Mouse (Mus musculus) kidney, postnatal 10 days (tissue): ENCODE data around the gene Bpifa5.
"Not testable (repeated sequence)": the region's sequence is repeated elsewhere in the genome, so short reads cannot be mapped to it uniquely, and the experiment has no call there.

ENCODE experiments used
- DNase-seq: peaks from one replicate; pipeline ENCODE4 v3.0.0; 2021; ENCODE audit warnings: mixed read lengths

The Bpifa5 gene

GRCm38 (mm10) chr2:154162307-154162706 is at the start of gene Bpifa5:
Gene Bpifa5, plus strand, starts transcription at chr2:154162607.
- no peak for DNase-seq

DNA sequence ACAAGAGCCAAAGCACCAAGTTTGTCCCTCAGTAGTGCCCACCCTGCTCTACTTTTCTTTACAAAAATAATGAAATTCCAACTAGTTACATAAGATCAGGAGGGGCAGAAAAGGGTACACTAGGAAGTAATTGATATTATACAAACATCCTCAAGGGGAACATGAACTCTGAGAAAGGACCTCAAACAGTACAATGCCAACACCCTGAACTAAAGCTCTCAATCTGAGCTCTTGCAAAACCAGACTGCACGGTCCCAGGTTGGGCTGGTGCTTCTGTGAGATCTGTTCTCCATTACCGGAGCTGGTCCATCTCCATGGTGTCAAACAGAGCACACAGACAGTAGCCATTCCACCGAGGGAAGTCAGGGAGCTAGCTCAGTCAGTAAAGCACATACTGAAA is 45.0 kb upstream of the Bpifa5 start:
- DNase-seq = no peak

DNA sequence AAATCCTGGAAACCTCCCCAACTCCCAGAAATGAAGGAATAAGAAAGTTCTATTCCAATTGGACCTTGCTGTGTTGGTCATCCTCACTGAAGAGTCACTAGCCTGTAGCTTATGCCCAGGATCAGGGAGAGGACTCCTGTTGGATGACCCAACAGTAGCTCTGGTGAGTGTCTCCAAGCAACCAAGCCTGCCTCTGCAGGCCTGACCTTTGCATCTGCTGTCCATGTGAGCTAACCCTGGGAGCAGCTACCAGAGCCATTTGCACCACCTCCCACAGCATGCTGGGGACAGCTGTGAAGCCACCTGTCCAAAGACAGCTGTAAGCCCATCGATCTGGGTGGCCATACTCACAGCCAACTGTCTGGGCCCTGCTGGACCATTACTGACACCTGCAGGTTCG is 32.3 kb upstream of the Bpifa5 start, which contains the start of gene Bpifa3:
Gene Bpifa3 (plus strand): TSS at position 217 of the 400 bp plus-strand sequence.
- DNase-seq = no peak

DNA sequence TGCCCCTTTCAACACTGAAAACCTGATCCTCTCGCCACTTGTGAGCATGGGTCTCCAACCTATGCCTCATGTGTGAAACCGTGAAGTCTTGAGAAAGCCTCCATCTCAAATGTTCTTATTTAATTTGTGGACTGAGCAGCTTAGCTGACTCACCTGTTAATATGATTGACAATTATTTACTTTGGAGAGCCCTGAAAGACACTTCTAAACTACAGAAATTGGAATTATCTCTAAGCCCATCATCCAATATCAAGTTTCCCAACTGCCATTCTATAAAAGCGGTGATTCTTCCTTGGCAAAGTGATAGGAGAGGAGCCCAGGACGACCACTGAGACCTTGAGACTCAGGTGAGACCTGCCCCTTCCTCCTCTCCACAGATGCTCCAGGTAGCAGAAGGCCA is 19.8 kb upstream of the Bpifa5 start, which contains the start of gene Bpifa1:
Gene Bpifa1 (plus strand): TSS at position 301 of the 400 bp plus-strand sequence.
- no peak for DNase-seq

DNA sequence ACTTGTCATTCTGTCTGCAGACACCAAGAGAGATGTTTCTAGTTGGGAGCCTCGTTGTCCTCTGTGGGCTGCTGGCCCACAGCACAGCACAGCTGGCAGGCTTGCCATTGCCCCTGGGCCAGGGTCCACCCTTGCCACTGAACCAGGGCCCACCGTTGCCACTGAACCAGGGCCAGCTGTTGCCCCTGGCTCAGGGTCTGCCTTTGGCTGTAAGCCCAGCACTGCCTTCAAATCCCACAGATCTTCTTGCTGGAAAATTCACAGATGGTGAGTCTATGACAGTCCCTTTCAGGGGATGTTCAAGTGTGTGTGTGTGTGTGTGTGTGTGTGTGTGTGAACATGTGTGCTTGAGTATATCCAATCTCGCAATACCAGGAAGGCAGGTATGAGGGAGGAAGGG is 18.7 kb upstream of the Bpifa5 start:
- no peak for DNase-seq

- DNase-seq = no peak
Measured at GRCm38 (mm10) chr2:154147496-154147895, 14.9 kb upstream of the Bpifa5 start.

- DNase-seq = peak; percentile 64
Measured at GRCm38 (mm10) chr2:154158433-154158832, 4.0 kb upstream of the Bpifa5 start.

- DNase-seq = no peak
Measured at GRCm38 (mm10) chr2:154163306-154163705, 899 bp downstream of the Bpifa5 start.

- DNase-seq = peak; percentile 28
Measured at GRCm38 (mm10) chr2:154169172-154169571, 6.8 kb downstream of the Bpifa5 start.

- DNase-seq = no peak
Measured at GRCm38 (mm10) chr2:154171621-154172020, 9.2 kb downstream of the Bpifa5 start.

- peak; percentile 58 for DNase-seq
Measured at GRCm38 (mm10) chr2:154173313-154173712, 10.9 kb downstream of the Bpifa5 start.

DNA sequence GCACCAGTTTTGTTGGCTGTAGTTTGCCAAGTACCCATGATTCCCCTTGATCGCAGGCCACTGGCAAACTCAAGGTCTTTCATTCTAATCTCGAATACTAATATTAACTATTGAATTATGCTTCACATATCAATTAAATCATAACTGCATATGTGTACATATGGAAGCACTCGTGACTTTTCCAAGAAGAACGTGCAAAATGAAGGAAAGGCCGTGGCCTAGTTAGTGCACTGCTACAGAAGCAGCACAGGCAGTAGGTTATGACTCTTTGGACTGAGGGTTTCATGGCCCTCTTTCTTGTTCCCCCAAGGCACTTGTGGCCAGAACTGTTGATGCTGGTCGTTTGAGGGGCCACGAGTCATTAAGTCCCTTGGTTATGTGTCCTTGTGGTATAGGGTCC is 19.5 kb downstream of the Bpifa5 start:
- not testable (repeated sequence) for DNase-seq

DNA sequence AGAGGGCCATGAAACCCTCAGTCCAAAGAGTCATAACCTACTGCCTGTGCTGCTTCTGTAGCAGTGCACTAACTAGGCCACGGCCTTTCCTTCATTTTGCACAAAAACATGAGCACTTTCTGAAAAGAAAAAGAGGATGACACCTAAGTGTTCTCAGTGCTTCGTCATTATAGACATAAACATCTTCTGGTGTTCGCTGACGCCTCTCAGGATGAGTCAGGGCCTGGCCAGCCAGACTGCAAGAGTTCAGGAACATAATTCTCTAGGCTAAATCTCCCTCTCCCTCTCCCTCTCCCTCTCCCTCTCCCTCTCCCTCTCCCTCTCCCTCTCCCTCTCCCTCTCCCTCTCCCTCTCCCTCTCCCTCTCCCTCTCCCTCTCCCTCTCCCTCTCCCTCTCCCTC is 20.7 kb downstream of the Bpifa5 start:
- DNase-seq = not testable (repeated sequence)

DNA sequence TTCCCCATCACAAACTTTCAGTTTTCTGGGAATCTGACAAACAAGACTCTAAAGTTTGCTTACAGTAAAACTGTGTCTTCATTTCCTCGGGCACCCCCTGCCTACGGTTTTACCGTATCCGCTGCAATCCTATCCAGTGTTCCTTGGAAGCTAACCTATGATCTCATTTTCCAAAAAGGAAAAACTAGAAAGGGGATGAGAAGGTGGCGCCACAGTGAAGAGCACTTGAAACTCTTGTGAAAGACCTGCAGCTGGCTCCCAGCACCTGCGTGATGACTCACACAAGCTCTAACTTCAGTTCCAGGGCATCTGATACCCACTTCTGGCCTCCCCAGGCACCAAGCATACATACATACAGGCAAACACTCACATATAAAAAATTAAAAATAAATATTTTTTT is 22.9 kb downstream of the Bpifa5 start:
- DNase-seq = no peak

DNA sequence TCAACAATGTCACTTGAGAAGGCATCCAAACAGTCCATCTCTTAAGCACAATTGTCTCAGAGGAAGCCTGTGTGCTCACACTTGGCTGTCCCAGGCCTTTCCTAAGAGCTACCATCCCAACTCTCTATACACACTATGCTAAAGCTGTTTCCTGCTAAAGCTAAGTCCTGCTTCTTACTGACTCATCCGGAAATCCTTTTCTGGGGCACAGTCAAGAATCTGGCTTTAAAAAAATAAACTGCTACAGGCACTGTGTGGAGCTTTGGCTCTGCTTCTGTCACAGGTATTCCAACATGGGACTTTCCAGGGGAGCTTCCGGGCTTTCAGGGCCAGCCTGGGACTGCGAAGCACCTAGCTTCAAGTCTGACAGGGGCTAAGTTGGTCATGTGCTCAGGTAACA is 23.3 kb downstream of the Bpifa5 start:
- DNase-seq = no peak

- DNase-seq = no peak
Measured at GRCm38 (mm10) chr2:154187468-154187867, 25.1 kb downstream of the Bpifa5 start.

GRCm38 (mm10) chr2:154189877-154190434 is 27.5 kb downstream of the Bpifa5 start:
- no peak for DNase-seq

DNA sequence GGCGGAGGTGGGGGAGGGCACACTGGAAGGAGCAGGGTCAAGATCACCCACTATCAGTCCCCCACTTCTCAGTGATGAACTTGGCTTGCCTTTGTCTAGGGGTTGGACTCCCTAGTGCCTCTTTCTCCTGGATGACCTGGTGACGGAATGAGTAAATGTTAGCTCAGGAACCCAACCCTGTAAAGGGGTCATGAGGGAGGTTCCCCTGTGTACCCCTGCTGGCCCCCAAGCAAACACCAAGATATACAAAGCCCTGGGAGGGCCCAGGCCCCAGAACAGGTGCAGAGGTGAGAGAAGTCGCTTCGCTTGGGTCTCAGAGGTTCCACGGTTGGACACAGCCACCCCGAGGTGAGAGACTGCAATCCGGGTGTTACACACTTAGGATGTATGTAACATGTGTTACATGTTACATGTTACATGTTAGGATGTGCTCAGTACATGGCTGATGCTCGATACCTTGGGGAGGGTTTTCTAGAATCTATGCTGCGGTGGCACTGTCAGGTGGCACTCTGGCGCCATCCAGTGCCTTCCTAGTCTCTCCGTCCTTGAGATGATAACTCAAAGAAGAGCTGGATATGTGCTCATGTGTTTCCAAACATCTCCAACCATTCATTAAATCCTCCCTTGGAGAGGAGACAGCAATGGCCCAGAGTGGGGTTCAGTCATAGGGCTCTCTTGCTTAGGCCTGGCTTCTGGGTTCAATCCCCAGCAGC is 28.3 kb downstream of the Bpifa5 start, which contains the start of gene Bpifb1:
Gene Bpifb1 (plus strand): TSS at position 273 of the 713 bp plus-strand sequence.
- DNase-seq = peak; percentile 17

- DNase-seq = no peak
Measured at GRCm38 (mm10) chr2:154192141-154192540, 29.7 kb downstream of the Bpifa5 start.

DNA sequence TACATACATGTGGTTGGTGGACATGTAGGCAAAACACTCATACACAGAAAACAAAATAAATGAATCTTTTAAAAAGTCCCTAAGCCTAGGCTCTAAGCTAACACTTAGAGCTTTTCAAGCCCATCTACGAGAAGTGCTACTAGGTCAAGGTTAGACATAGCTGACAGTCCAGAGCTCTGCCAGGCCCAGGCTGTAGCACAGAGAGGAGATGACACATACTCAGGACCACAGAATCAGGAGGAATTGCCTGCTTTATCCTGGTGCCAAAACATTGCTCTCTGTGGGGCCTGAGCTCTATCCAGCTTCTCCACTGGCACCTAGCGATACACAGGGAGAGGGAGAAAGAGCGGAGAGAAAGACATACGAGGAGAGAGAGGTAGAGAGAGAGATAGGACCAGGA is 30.7 kb downstream of the Bpifa5 start:
- no peak for DNase-seq

GRCm38 (mm10) chr2:154193994-154194504 is 31.6 kb downstream of the Bpifa5 start:
- no peak for DNase-seq

- no peak for DNase-seq
Measured at GRCm38 (mm10) chr2:154197036-154197435, 34.6 kb downstream of the Bpifa5 start.

GRCm38 (mm10) chr2:154204630-154205029 is 42.2 kb downstream of the Bpifa5 start:
- no peak for DNase-seq

DNA sequence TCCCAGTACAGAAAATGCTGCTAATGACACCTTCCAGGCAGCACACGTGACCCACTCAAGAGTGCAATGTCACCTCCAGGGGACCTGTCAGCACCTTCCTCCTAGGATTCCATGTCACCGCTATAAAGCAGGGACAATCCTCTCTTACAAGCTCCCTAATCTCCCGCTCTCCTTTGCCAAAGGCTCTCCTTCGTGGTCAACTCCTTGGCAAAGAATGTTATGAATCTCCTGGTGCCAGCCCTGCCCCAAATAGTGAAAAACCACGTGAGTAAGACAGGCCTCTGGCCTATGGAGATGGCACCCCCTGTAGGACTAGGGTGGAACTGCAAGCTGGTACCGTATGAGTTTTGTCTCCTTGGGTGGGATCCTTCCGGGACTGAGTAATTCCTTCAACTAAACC is 44.5 kb downstream of the Bpifa5 start:
- DNase-seq = peak; percentile 45
